Comparison of ENCODE assay signal across 23 mouse cellular contexts in the genomic region with DNA sequence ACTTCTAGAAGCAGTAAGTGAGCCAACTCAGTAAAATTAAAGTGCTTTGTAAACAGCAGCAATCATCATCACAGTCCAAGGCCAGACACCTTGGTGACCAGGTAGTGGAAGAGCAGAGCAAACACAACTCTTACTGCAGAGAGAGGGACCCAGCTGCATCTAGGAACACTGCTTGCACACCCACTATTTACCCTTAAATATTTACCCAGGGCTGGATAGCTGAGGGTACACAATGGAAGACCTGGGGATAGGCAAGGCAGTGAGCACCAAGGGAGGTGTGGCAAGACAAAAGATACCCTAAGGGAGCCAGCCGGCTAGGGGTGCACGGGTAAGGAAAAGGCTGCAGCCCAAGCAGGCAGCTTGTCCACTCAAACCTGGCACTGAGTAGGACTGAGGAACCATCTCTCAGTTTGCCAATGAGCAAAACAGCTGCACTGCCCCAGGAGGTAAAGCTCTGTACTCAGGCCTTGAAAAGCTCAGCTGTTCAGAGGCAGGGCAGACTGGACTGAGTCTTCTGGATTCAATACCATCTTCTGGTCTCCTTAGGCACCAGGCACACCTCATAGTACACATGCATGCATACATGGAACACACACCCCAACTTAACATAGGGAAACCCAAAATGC. TPM values are rescaled to one million over a fixed set of nuclear protein-coding genes. Genes with fewer than 3 reads are reported as not detected.
DNase-seq lines count a peak whose midpoint lies in the region; ATAC-seq and TF ChIP-seq lines count a peak whose summit lies in the region.
"Had no signal": no experiment of that assay in that cellular context is flagged by ENCODE, and none has a peak within 500 bp of the region (broad histone marks: within the 10 kb centered on the region; RNA-seq: fewer than 3 reads in every experiment).

No protein-coding gene starts in this region.

- no peak overlapping the region for H3K4me2 ChIP-seq in lung, postnatal 0 days (replicated peaks; ENCODE audit: low read depth, low read length)
- H3K4me2 ChIP-seq: heart, embryonic 15.5 days had no signal

- TF ChIP-seq CTCF in gastrocnemius, adult 2 months (IDR thresholded peaks at IDR 0.05) = no peak
- TF ChIP-seq CTCF in lung, postnatal 0 days (IDR thresholded peaks at IDR 0.05) = no peak

- WGBS in lung, postnatal 0 days = 72% methylated on average over 2 of the region's 2 CpGs

- no peaks in the 10 kb centered on the region for H3K9me3 ChIP-seq in lung, postnatal 0 days (ENCODE audit: low read length)
- H3K9me3 ChIP-seq: G1E; heart, embryonic 15.5 days; limb, embryonic 10.5 days had no signal

- TF ChIP-seq EP300 in lung, postnatal 0 days (IDR thresholded peaks at IDR 0.05) = no peak

- H3K36me3 ChIP-seq in lung, postnatal 0 days (ENCODE audit: insufficient read depth, low read length) = no peaks in the 10 kb centered on the region
- H3K36me3 ChIP-seq: heart, embryonic 15.5 days had no signal

- no peak for DNase-seq in gastrocnemius, adult 2 months
- DNase-seq in gastrocnemius, postnatal 25 days = no peak
- DNase-seq in lung, postnatal 0 days (ENCODE audit: low spot score) = peak; percentile 40
- no peak for DNase-seq in lung, postnatal 14 days
- peak; percentile 39 for DNase-seq in lung, postnatal 36 days
- no peak for DNase-seq in cerebellum, adult 18-20 months
- no peak for DNase-seq in thymus, adult 18-20 months
- no peak for DNase-seq in cerebellum, adult 11-12 months
- DNase-seq: adrenal gland, postnatal 10 days; cerebellum, adult 11 months; embryo, embryonic 11 days; gastrocnemius, postnatal 14 days; kidney, adult 9 months; kidney, postnatal 25 days; retina, postnatal 1 day; thymus, postnatal 4 days had no signal

- intact Hi-C loops in gastrocnemius, adult 2 months (cut with DNase I) = no loop called here

- peak; percentile 46 for ATAC-seq in lung, postnatal 0 days
- ATAC-seq: activated CD4-positive, CD25-positive, alpha-beta regulatory T cell, adult 4 months had no signal

- no peaks in the 10 kb centered on the region for H3K27me3 ChIP-seq in lung, postnatal 0 days (replicated peaks; ENCODE audit: insufficient read depth, low read length)
- H3K27me3 ChIP-seq: heart, embryonic 15.5 days had no signal

- peak overlapping the region; percentile 35; the same call in 1 of the 2 replicates for H3K27ac ChIP-seq in gastrocnemius, adult 2 months
- H3K27ac ChIP-seq in lung, postnatal 0 days (ENCODE audit: low read length) = peak overlapping the region; percentile 54
- H3K27ac ChIP-seq: heart, embryonic 15.5 days; limb, embryonic 10.5 days had no signal

- peaks cover 16% of the 10 kb centered on the region for H3K4me1 ChIP-seq in lung, postnatal 0 days (ENCODE audit: insufficient read depth, low read depth, low read length)

- H3K4me3 ChIP-seq in gastrocnemius, adult 2 months = no peak overlapping the region
- H3K4me3 ChIP-seq in lung, postnatal 0 days (ENCODE audit: low read depth, low read length) = no peak overlapping the region
- H3K4me3 ChIP-seq: heart, embryonic 15.5 days; limb, embryonic 10.5 days had no signal

- H3K9ac ChIP-seq in lung, postnatal 0 days (replicated peaks; ENCODE audit: low read depth) = no peak overlapping the region
- H3K9ac ChIP-seq: heart, embryonic 15.5 days had no signal

RNA-seq across cellular contexts. Expression of a gene that starts 15.4 kb away (rescaled TPM):
- total RNA-seq in gastrocnemius, adult 2 months (2021) = 10 to 100 TPM; 48.4 to 49.1 TPM
- total RNA-seq in gastrocnemius, postnatal 25 days (2021) = 10 to 100 TPM; 34.5 to 38.6 TPM
- 19.1 and 20.3 TPM in 2 replicates for polyA plus RNA-seq in lung, postnatal 0 days (2015; fragmentation: Nextera tagmentation; extraction: Ambion mirVana)

RNA-seq across cellular contexts. Expression of a gene that starts 29.6 kb away (rescaled TPM):
- total RNA-seq in gastrocnemius, adult 2 months (2021) = under 1 TPM; 0.45 to 0.51 TPM
- under 1 TPM; 0.28 to 0.40 TPM for total RNA-seq in gastrocnemius, postnatal 25 days (2021)
- polyA plus RNA-seq in lung, postnatal 0 days (2015; fragmentation: Nextera tagmentation; extraction: Ambion mirVana) = 0.76 and 0.88 TPM in 2 replicates

RNA-seq across cellular contexts. Expression of a gene that starts 29.8 kb away (rescaled TPM):
- total RNA-seq in gastrocnemius, adult 2 months (2021) = not detected
- total RNA-seq in gastrocnemius, postnatal 25 days (2021) = not detected
- 0.05 and 0.15 TPM in 2 replicates for polyA plus RNA-seq in lung, postnatal 0 days (2015; fragmentation: Nextera tagmentation; extraction: Ambion mirVana)
- total RNA-seq: gastrocnemius, postnatal 14 days; heart, adult 8-10 months; hematopoietic stem cell, adult 5-6 weeks had no signal
- polyA plus RNA-seq: activated CD4-positive, CD25-positive, alpha-beta regulatory T cell, adult 4 months; heart, embryonic 15.5 days; neural tube, embryonic 11.5 days had no signal

RNA-seq across cellular contexts. Expression of a gene that starts 29.9 kb away (rescaled TPM):
- 10 to 100 TPM; 73.4 to 74.2 TPM for total RNA-seq in gastrocnemius, adult 2 months (2021)
- total RNA-seq in gastrocnemius, postnatal 25 days (2021) = 10 to 100 TPM; 58.1 to 58.5 TPM
- polyA plus RNA-seq in lung, postnatal 0 days (2015; fragmentation: Nextera tagmentation; extraction: Ambion mirVana) = 161 and 163 TPM in 2 replicates

RNA-seq across cellular contexts. Expression of a gene that starts 39.3 kb away (rescaled TPM):
- 1 to 10 TPM; 6.2 to 9.9 TPM for total RNA-seq in gastrocnemius, adult 2 months (2021)
- 10 to 100 TPM in 1 of 2 experiments, 1 to 10 TPM in 1; 8.8 to 10.6 TPM for total RNA-seq in gastrocnemius, postnatal 25 days (2021)
- 85.5 and 91.9 TPM in 2 replicates for polyA plus RNA-seq in lung, postnatal 0 days (2015; fragmentation: Nextera tagmentation; extraction: Ambion mirVana)

Comparison
In these comparisons a context has a peak if more than half of its experiments do, and no peak if none do; other contexts are left out.
1. DNase-seq: peak in lung, postnatal 0 days (single experiment) and lung, postnatal 36 days (single experiment); none in gastrocnemius, adult 2 months (single experiment), gastrocnemius, postnatal 25 days (single experiment), lung, postnatal 14 days (single experiment), cerebellum, adult 18-20 months (0 of 2), thymus, adult 18-20 months (0 of 2) and cerebellum, adult 11-12 months (single experiment).